Mouse (Mus musculus): ENCODE measurements around the gene Eif5a.

GRCm38 (mm10) chr11:69961841-69962240 lies 40.1 kb upstream of the Eif5a start:
- TF ChIP-seq CTCF (conservative IDR thresholded peaks at IDR 0.05; ENCODE audit: low read length) (no peak), POU5F1 (IDR thresholded peaks at IDR 0.05; ENCODE audit: borderline replicate concordance, low read length) (no peak)
